Mouse (Mus musculus) mouse embryonic stem cell (cell line): ENCODE measurements at regions not wholly inside any gene's neighbourhood (a gene's known extent, or its start where the extent isn't known, plus 50 kb on each side); places are given as distances from the start of the nearest gene placed in this dataset.
"Not testable (repeated sequence)": the region's sequence is repeated elsewhere in the genome, so short reads cannot be mapped to it uniquely, and the experiment has no call there.

ENCODE experiments used
- in situ Hi-C, 2 experiments: fragments of 300-500 bp; cut with MboI; formaldehyde crosslinking; loops; 1 replicate in 1 of 2; 3 replicates in 1 of 2; pipeline ENCODE4 v1.14.3; 2019 to 2020; ENCODE audit warnings: low sequenced_read_pairs in 2 of 2, low pct_unique_long_range_greater_than_20kb in 1 of 2, mixed read lengths in 1 of 2; ENCODE audit not compliant: unreplicated experiment in 1 of 2

DNA sequence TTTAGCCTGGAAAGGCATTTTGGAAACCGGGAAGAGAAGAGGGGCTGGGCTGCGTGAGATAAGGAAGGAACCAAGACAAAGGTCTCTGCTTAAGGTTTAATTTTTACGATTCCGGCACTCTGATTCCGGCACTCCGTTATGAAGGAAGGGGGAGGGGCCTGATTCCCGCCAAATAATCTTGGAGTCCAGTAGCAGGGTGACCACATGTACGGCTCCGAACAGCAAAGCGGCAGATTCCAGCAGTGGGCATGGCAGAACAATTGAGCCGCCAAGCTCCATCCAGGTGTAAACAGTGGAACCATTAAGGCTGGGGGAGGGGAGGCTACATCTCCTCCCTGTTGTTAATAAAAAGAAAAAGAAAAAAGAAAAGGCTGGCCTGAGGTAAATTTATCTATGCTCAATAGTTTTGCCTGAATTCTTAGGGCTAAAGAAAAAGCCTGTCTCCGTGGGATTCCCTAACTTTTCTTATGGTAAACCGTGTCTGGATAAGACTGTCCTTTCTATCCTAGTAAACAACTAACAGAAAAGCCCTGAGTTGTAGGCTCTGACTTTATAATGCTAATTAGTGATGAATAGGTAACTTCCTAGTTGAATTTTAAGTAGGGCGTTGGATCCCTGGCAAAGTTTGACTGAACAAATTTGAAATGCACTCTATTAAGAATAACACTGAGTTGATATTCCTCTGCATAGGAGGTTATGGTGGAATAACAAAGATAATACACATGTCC, 57.1 kb upstream of the Tcerg1l start:
- in situ Hi-C loops = not testable (repeated sequence)

DNA sequence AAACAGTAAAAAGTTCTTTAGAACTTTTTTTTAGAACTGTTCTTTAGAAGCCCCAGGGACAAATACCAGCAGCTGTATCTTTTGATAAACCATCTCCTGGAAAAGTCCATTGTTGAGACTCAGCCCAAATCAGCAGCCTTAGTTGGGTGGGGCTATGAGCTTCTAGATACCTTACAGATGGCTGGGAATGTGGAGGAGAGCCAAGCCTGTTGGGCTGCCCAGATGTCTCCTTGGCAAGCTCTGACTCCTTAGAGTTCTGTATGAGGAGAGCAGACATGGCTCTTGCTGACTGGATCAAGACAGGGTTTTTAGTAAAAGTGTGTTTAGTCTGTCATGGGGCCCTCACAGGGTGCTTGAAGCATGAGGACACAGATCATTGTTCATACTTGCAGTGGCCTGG, 53.8 kb upstream of the Tcerg1l start:
- in situ Hi-C loops = no loop called here

GRCm38 (mm10) chr7:138448519-138448918, 51.0 kb upstream of the Tcerg1l start:
- in situ Hi-C loops = no loop called here
